Mouse (Mus musculus) adrenal gland, postnatal 25 days (tissue): ENCODE results near the gene Vmn1r36. TPM values are rescaled to one million over a fixed set of nuclear protein-coding genes. Genes with fewer than 3 reads are reported as not detected.
"Not testable (repeated sequence)": the region's sequence is repeated elsewhere in the genome, so short reads cannot be mapped to it uniquely, and the experiment has no call there.

Experiments
- DNase-seq: peaks from one replicate; pipeline ENCODE4 v3.0.0; 2021; ENCODE audit warnings: mixed read lengths
- long read RNA-seq: library from polyadenylated mRNA; stranded (forward); transcript quantifications from one replicate; pipeline ENCODE4 v2.0.0, GENCODE M21; 2021
- total RNA-seq: library from RNA; stranded (reverse); gene quantifications from 2 replicates; pipeline ENCODE4 v1.2.3, GENCODE M21; 2021

The Vmn1r36 gene
- not detected in 2 replicates for total RNA-seq
- long read RNA-seq, result 0 reads

DNA sequence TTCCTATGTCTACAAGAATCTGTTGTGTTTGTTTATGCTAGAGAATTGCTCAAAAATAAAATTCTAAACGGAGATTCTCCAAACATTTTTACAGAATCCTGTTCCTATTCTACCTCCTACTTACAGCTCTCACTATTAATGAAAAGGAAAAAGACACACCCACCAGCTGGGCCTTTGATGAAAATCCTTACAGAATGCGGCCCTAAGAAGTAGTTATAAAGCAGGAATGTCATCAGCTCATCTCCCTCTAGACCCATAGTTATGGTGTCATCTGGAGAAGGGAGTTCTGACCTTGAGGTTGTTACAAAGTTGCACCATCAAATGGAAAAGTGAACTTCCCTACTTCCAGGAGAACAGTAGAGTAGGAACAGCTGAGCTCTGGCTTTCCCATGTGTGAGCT lies at the start of gene Vmn1r36:
Gene Vmn1r36 (minus strand): TSS at position 101 of the 400 bp plus-strand sequence.
- DNase-seq, result not testable (repeated sequence)

GRCm38 (mm10) chr6:66729082-66729481 lies 10.1 kb upstream of the Vmn1r36 start, which contains the start of gene Vmn1r37:
Vmn1r37 (plus strand) TSS chr6:66729382.
- DNase-seq, result not testable (repeated sequence)

- no peak for DNase-seq
Measured at GRCm38 (mm10) chr6:66713854-66714253, 5.1 kb downstream of the Vmn1r36 start.

DNA sequence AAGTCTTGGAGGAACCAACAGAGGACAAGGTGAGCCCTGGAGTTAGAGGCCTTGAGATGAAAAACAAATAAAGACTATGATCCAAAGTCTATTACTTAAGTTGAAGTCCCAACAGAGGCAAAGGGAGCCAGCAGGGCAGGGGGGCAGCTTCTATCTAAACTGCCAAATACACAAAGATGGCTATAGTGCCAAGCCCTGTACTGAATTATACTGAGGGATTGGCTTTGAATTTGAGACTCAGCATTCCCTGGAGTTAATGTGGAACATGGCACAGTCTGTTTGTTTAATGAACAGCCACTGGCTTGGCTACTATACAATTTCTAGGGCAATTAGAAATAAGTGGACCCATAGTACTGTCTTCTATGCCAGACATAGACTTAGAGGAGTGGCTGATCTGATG lies 10.1 kb downstream of the Vmn1r36 start:
- DNase-seq, result no peak

- no peak for DNase-seq
Measured at GRCm38 (mm10) chr6:66685806-66686205, 33.2 kb downstream of the Vmn1r36 start, which contains the start of gene Vmn1r35. Vmn1r35 (minus strand) TSS chr6:66685906.

Other genes with a start within 250 kb of the Vmn1r36 start
- 11.8 and 12.2 TPM in 2 replicates for gene Mad2l1, start 183.8 kb downstream of the Vmn1r36 start, total RNA-seq
- not detected in 2 replicates for gene Vmn1r32, start 159.1 kb downstream of the Vmn1r36 start, total RNA-seq
- gene Vmn1r33, start 100.9 kb downstream of the Vmn1r36 start, total RNA-seq, result not detected in 2 replicates
- gene Vmn1r34, start 75.3 kb downstream of the Vmn1r36 start, total RNA-seq, result not detected in 2 replicates
- gene Vmn1r35, start 33.3 kb downstream of the Vmn1r36 start, total RNA-seq, result not detected in 2 replicates
- not detected in 2 replicates for gene Vmn1r37, start 10.2 kb upstream of the Vmn1r36 start, total RNA-seq
- not detected in 2 replicates for gene Vmn1r38, start 63.5 kb upstream of the Vmn1r36 start, total RNA-seq
- not detected in 2 replicates for gene Vmn1r39, start 91.4 kb upstream of the Vmn1r36 start, total RNA-seq
- 81.7 and 91.5 TPM in 2 replicates for gene Gng12, start 177.2 kb upstream of the Vmn1r36 start, total RNA-seq